Mouse (Mus musculus) liver, embryonic 16.5 days (tissue): ENCODE measurements at regions not wholly inside any gene's neighbourhood (a gene's known extent, or its start where the extent isn't known, plus 50 kb on each side); places are given as distances from the start of the nearest gene placed in this dataset.

Source experiments
- ATAC-seq: fragments of 200-750 bp; cut with Nextera tagmentation; 2 replicates; pipeline ENCODE4 v1.8.0; 2017; ENCODE audit warnings: low read depth, mild to moderate bottlenecking, moderate number of reproducible peaks, moderate library complexity
- H3K27ac ChIP-seq: fragments of 300-500 bp; sonication (generic); 2 replicates; pipeline ENCODE4 v1.5.1; 2014; ENCODE audit warnings: mild to moderate bottlenecking, low read length
- H3K27me3 ChIP-seq: fragments of 300-500 bp; sonication (generic); 2 replicates; pipeline ENCODE4 v1.6.1; 2014; ENCODE audit warnings: low read depth, low read length, mixed read lengths; ENCODE audit not compliant: control insufficient read depth, insufficient read depth
- H3K36me3 ChIP-seq: fragments of 300-500 bp; sonication (generic); 2 replicates; pipeline ENCODE4 v1.6.1; 2014; ENCODE audit warnings: mild to moderate bottlenecking; ENCODE audit not compliant: control insufficient read depth, insufficient read depth
- H3K4me1 ChIP-seq: fragments of 300-500 bp; sonication (generic); 2 replicates; pipeline ENCODE4 v1.6.1; 2014; ENCODE audit warnings: low read depth, low read length, mixed read lengths; ENCODE audit not compliant: control insufficient read depth
- H3K4me2 ChIP-seq: fragments of 300-500 bp; sonication (generic); 2 replicates; pipeline ENCODE4 v1.6.1; 2014; ENCODE audit warnings: low read depth, low read length, mixed read lengths
- H3K4me3 ChIP-seq: fragments of 300-500 bp; sonication (generic); 2 replicates; pipeline ENCODE4 v1.5.1; 2014; ENCODE audit warnings: low read depth, mild to moderate bottlenecking, low read length
- H3K9ac ChIP-seq: fragments of 300-500 bp; sonication (generic); 2 replicates; pipeline ENCODE4 v1.6.1; 2014; ENCODE audit warnings: low read depth, low read length
- H3K9me3 ChIP-seq: fragments of 300-500 bp; sonication (generic); replicated peaks from 2 replicates; pipeline ENCODE4 v1.6.1; 2016; ENCODE audit warnings: low read length; ENCODE audit not compliant: control insufficient read depth
- WGBS: fragments of 180-500 bp; shearing (Covaris S2); extraction: QIAGEN DNeasy Blood & Tissue Kit; methylation state at CpG from one replicate; pipeline ENCODE4 v1.1.7; 2014; ENCODE audit not compliant: insufficient replicate concordance; 5-methylcytosine and 5-hydroxymethylcytosine counted together

- no peak overlapping the region for H3K4me3 ChIP-seq
- no peaks in the 10 kb centered on the region for H3K36me3 ChIP-seq
These were observed 283.2 kb upstream of the Eef2kmt start for GRCm38 (mm10) chr16:5538836-5539510.

GRCm38 (mm10) chr16:5537286-5538204, 281.8 kb upstream of the Eef2kmt start:
- no peaks in the 10 kb centered on the region for H3K27me3 ChIP-seq
- H3K36me3 ChIP-seq = no peaks in the 10 kb centered on the region
- no peaks in the 10 kb centered on the region for H3K4me1 ChIP-seq
- H3K9ac ChIP-seq = no peak overlapping the region
- WGBS = 39% methylated on average over 11 of the region's 11 CpGs
- no peak overlapping the region for H3K27ac ChIP-seq
- H3K9me3 ChIP-seq = no peaks in the 10 kb centered on the region
- no peak overlapping the region for H3K4me3 ChIP-seq
- ATAC-seq = no peak
- H3K4me2 ChIP-seq = no peak overlapping the region

More at GRCm38 (mm10) chr16:5538836-5539510, 283.2 kb upstream of the Eef2kmt start:
- Histone ChIP-seq H3K9ac (no peak overlapping the region), H3K4me1 (no peaks in the 10 kb centered on the region), H3K9me3 (no peaks in the 10 kb centered on the region), H3K27ac (no peak overlapping the region), H3K4me2 (no peak overlapping the region), H3K27me3 (no peaks in the 10 kb centered on the region)
- 49% methylated on average over 10 of the region's 10 CpGs for WGBS
- ATAC-seq = no peak

GRCm38 (mm10) chr16:5536515-5536972, 280.8 kb upstream of the Eef2kmt start:
- 36% methylated on average over 14 of the region's 14 CpGs for WGBS

GRCm38 (mm10) chr16:5535414-5535813, 279.6 kb upstream of the Eef2kmt start:
- H3K4me1 ChIP-seq = no peaks in the 10 kb centered on the region
- no peak for ATAC-seq
- H3K27ac ChIP-seq = no peak overlapping the region
- no peak overlapping the region for H3K4me3 ChIP-seq
- no peaks in the 10 kb centered on the region for H3K36me3 ChIP-seq
- no peaks in the 10 kb centered on the region for H3K27me3 ChIP-seq
- WGBS = 44% methylated on average over 8 of the region's 8 CpGs
- H3K9me3 ChIP-seq = no peaks in the 10 kb centered on the region
- H3K4me2 ChIP-seq = no peak overlapping the region
- H3K9ac ChIP-seq = no peak overlapping the region

More at GRCm38 (mm10) chr16:5536515-5536972, 280.8 kb upstream of the Eef2kmt start:
- Histone ChIP-seq H3K9me3 (no peaks in the 10 kb centered on the region), H3K4me1 (no peaks in the 10 kb centered on the region), H3K9ac (no peak overlapping the region), H3K27me3 (no peaks in the 10 kb centered on the region), H3K36me3 (no peaks in the 10 kb centered on the region), H3K4me2 (no peak overlapping the region), H3K4me3 (no peak overlapping the region), H3K27ac (no peak overlapping the region)
- ATAC-seq = no peak

GRCm38 (mm10) chr16:5534862-5535261, 279.1 kb upstream of the Eef2kmt start:
- no peak overlapping the region for H3K4me2 ChIP-seq
- H3K27ac ChIP-seq = no peak overlapping the region
- H3K4me1 ChIP-seq = no peaks in the 10 kb centered on the region
- H3K36me3 ChIP-seq = no peaks in the 10 kb centered on the region
- ATAC-seq = no peak
- no peaks in the 10 kb centered on the region for H3K9me3 ChIP-seq
- H3K27me3 ChIP-seq = no peaks in the 10 kb centered on the region
- no peak overlapping the region for H3K9ac ChIP-seq
- WGBS = 43% methylated on average over 5 of the region's 5 CpGs
- no peak overlapping the region for H3K4me3 ChIP-seq

- Histone ChIP-seq H3K4me3 (no peak overlapping the region), H3K9ac (no peak overlapping the region), H3K9me3 (no peaks in the 10 kb centered on the region), H3K27ac (no peak overlapping the region), H3K36me3 (no peaks in the 10 kb centered on the region), H3K27me3 (no peaks in the 10 kb centered on the region), H3K4me2 (no peak overlapping the region), H3K4me1 (no peaks in the 10 kb centered on the region)
- no peak for ATAC-seq
- 29% methylated on average over 3 of the region's 3 CpGs for WGBS
These were observed 278.6 kb upstream of the Eef2kmt start for GRCm38 (mm10) chr16:5534385-5534784.

GRCm38 (mm10) chr16:5532281-5532680, 276.5 kb upstream of the Eef2kmt start:
- no peaks in the 10 kb centered on the region for H3K4me1 ChIP-seq
- no peak overlapping the region for H3K9ac ChIP-seq

GRCm38 (mm10) chr16:5529823-5530222, 274.0 kb upstream of the Eef2kmt start:
- Histone ChIP-seq H3K27ac (no peak overlapping the region), H3K36me3 (no peaks in the 10 kb centered on the region), H3K4me2 (no peak overlapping the region), H3K4me1 (no peaks in the 10 kb centered on the region), H3K4me3 (no peak overlapping the region), H3K27me3 (no peaks in the 10 kb centered on the region), H3K9ac (no peak overlapping the region), H3K9me3 (no peaks in the 10 kb centered on the region)
- 49% methylated on average over 2 of the region's 2 CpGs for WGBS
- peak; percentile 51; the same call in 1 of the 2 replicates for ATAC-seq

More at GRCm38 (mm10) chr16:5532281-5532680, 276.5 kb upstream of the Eef2kmt start:
- Histone ChIP-seq H3K27me3 (no peaks in the 10 kb centered on the region), H3K27ac (no peak overlapping the region), H3K36me3 (no peaks in the 10 kb centered on the region), H3K4me3 (no peak overlapping the region), H3K4me2 (no peak overlapping the region), H3K9me3 (no peaks in the 10 kb centered on the region)
- ATAC-seq = peak; percentile 63
- 47% methylated on average over 3 of the region's 3 CpGs for WGBS

GRCm38 (mm10) chr16:5527936-5528335, 272.2 kb upstream of the Eef2kmt start:
- 33% methylated on average over 4 of the region's 4 CpGs for WGBS
- H3K36me3 ChIP-seq = no peaks in the 10 kb centered on the region
- no peak overlapping the region for H3K9ac ChIP-seq
- no peak overlapping the region for H3K4me2 ChIP-seq
- no peaks in the 10 kb centered on the region for H3K4me1 ChIP-seq
- H3K27me3 ChIP-seq = no peaks in the 10 kb centered on the region
- H3K9me3 ChIP-seq = no peaks in the 10 kb centered on the region
- no peak for ATAC-seq
- H3K27ac ChIP-seq = no peak overlapping the region
- H3K4me3 ChIP-seq = no peak overlapping the region
